Mouse (Mus musculus) spleen, adult 2 months (tissue): ENCODE measurements around the gene Lhx4.

ENCODE experiments used
- CTCF ChIP-seq: fragments of 200-500 bp; IDR thresholded peaks from 2 replicates; pipeline ENCODE4 v1.5.1; 2011; ENCODE audit warnings: mild to moderate bottlenecking, inconsistent platforms; ENCODE audit not compliant: insufficient read depth, insufficient read length, insufficient replicate concordance; ENCODE audit errors: extremely low read depth
- POLR2A ChIP-seq: fragments of 200-500 bp; IDR thresholded peaks from 2 replicates; pipeline ENCODE4 v1.6.1; 2011; ENCODE audit warnings: low read depth, low read length, inconsistent platforms

- no peak for TF ChIP-seq CTCF
- no peak for TF ChIP-seq POLR2A
Observed at GRCm38 (mm10) chr1:155747011-155747410, 4.5 kb downstream of the Lhx4 start.
